Mouse (Mus musculus) olfactory bulb, adult 2 months (tissue): ENCODE data around the gene Rcc1.

Experiments used
- CTCF ChIP-seq: fragments of 200-500 bp; IDR thresholded peaks from 2 replicates; pipeline ENCODE4 v1.5.1; 2012; ENCODE audit warnings: low read depth, mild to moderate bottlenecking, low read length, moderate library complexity; ENCODE audit not compliant: insufficient read depth
- POLR2A ChIP-seq: fragments of 200-500 bp; IDR thresholded peaks from 2 replicates; pipeline ENCODE4 v1.6.1; 2012; ENCODE audit warnings: mild to moderate bottlenecking, low read depth, low read length, moderate library complexity; ENCODE audit not compliant: insufficient read depth

- TF ChIP-seq CTCF (no peak), POLR2A (no peak)
These were observed 40.8 kb downstream of the Rcc1 start for GRCm38 (mm10) chr4:132312627-132313026.
